In genomic region chr12:73353362-73353761, GRCm38 (mm10) we compare ENCODE assay signal across 9 mouse cellular contexts.
DNase-seq lines count a peak whose midpoint lies in the region; ATAC-seq and TF ChIP-seq lines count a peak whose summit lies in the region.
"Had no signal": no experiment of that assay in that cellular context is flagged by ENCODE, and none has a peak within 500 bp of the region (broad histone marks: within the 10 kb centered on the region; RNA-seq: fewer than 3 reads in every experiment).

No protein-coding gene starts in this region.

- WGBS in kidney, embryonic 14.5 days, result 90% methylated on average over 5 of the region's 5 CpGs
- 58% methylated on average over 5 of the region's 5 CpGs for WGBS in embryonic facial prominence, embryonic 14.5 days
- 40% methylated on average over 5 of the region's 5 CpGs for WGBS in heart, postnatal 0 days

- no peak for TF ChIP-seq CTCF in heart, postnatal 0 days (IDR thresholded peaks at IDR 0.05; ENCODE audit: low read depth)

- H3K9ac ChIP-seq in kidney, embryonic 14.5 days (ENCODE audit: low read depth, low read length), result no peak overlapping the region
- no peak overlapping the region for H3K9ac ChIP-seq in embryonic facial prominence, embryonic 14.5 days (ENCODE audit: low read depth, low read length)
- H3K9ac ChIP-seq in heart, postnatal 0 days (replicated peaks; ENCODE audit: low read depth, low read length), result no peak overlapping the region
- H3K9ac ChIP-seq: liver, embryonic 12.5 days had no signal

- H3K27ac ChIP-seq in kidney, embryonic 14.5 days (ENCODE audit: low read depth, low read length), result no peak overlapping the region
- no peak overlapping the region for H3K27ac ChIP-seq in embryonic facial prominence, embryonic 14.5 days (replicated peaks; ENCODE audit: low read depth, low read length)
- 0 out of 2 replicates have a peak overlapping the region, but pooled peaks have one; percentile 13 for H3K27ac ChIP-seq in heart, postnatal 0 days (ENCODE audit: low read depth)
- H3K27ac ChIP-seq: liver, embryonic 12.5 days had no signal

- H3K4me2 ChIP-seq in kidney, embryonic 14.5 days (replicated peaks; ENCODE audit: low read depth, low read length), result no peak overlapping the region
- H3K4me2 ChIP-seq in embryonic facial prominence, embryonic 14.5 days (ENCODE audit: low read depth, low read length), result no peak overlapping the region
- H3K4me2 ChIP-seq in heart, postnatal 0 days (ENCODE audit: low read depth, low read length), result no peak overlapping the region
- H3K4me2 ChIP-seq: liver, embryonic 12.5 days had no signal

- no peak overlapping the region for H3K4me3 ChIP-seq in kidney, embryonic 14.5 days (ENCODE audit: low read length)
- H3K4me3 ChIP-seq in embryonic facial prominence, embryonic 14.5 days (ENCODE audit: low read depth, low read length), result no peak overlapping the region
- H3K4me3 ChIP-seq in heart, postnatal 0 days (ENCODE audit: low read depth, low read length), result no peak overlapping the region
- H3K4me3 ChIP-seq: liver, embryonic 12.5 days; myocyte had no signal

- TF ChIP-seq EP300 in heart, postnatal 0 days (IDR thresholded peaks at IDR 0.05; ENCODE audit: low read depth), result no peak

- no peak for ATAC-seq in kidney, embryonic 14.5 days (ENCODE audit: low FRiP score, low TSS enrichment)
- peak; percentile 44; the same call in 1 of the 2 replicates for ATAC-seq in embryonic facial prominence, embryonic 14.5 days (ENCODE audit: low read depth)
- ATAC-seq in heart, postnatal 0 days (ENCODE audit: insufficient read depth, low read depth), result peak; percentile 90
- ATAC-seq in megakaryocyte-erythroid progenitor cell, adult 5-6 weeks (replicated peaks; ENCODE audit: low FRiP score, low TSS enrichment, poor library complexity, severe bottlenecking), result no peak
- ATAC-seq: liver, embryonic 12.5 days had no signal

- H3K9me3 ChIP-seq in kidney, embryonic 14.5 days (ENCODE audit: control insufficient read depth, low read length), result no peaks in the 10 kb centered on the region
- H3K9me3 ChIP-seq in embryonic facial prominence, embryonic 14.5 days (ENCODE audit: control insufficient read depth, low read length), result no peaks in the 10 kb centered on the region
- no peaks in the 10 kb centered on the region for H3K9me3 ChIP-seq in heart, postnatal 0 days (replicated peaks; ENCODE audit: control insufficient read depth, low read length)
- H3K9me3 ChIP-seq: liver, embryonic 12.5 days had no signal

- H3K36me3 ChIP-seq in kidney, embryonic 14.5 days (ENCODE audit: control insufficient read depth, insufficient read depth, low read length), result no peaks in the 10 kb centered on the region; the same call in 1 of the 2 replicates
- 0 out of 2 replicates have a peak, but pooled peaks cover 2% of the 10 kb centered on the region for H3K36me3 ChIP-seq in embryonic facial prominence, embryonic 14.5 days (ENCODE audit: control insufficient read depth, insufficient read depth, low read length)
- no peaks in the 10 kb centered on the region for H3K36me3 ChIP-seq in heart, postnatal 0 days (replicated peaks; ENCODE audit: control insufficient read depth, insufficient read depth, low read length)
- H3K36me3 ChIP-seq: liver, embryonic 12.5 days had no signal

- H3K4me1 ChIP-seq in kidney, embryonic 14.5 days (ENCODE audit: control insufficient read depth, insufficient read depth, low read length), result peaks cover 9% of the 10 kb centered on the region; the same call in 1 of the 2 replicates
- H3K4me1 ChIP-seq in embryonic facial prominence, embryonic 14.5 days (ENCODE audit: control insufficient read depth, insufficient read depth, low read length), result peaks cover 25% of the 10 kb centered on the region
- peaks cover 20% of the 10 kb centered on the region for H3K4me1 ChIP-seq in heart, postnatal 0 days (ENCODE audit: control insufficient read depth, insufficient read depth)
- H3K4me1 ChIP-seq: liver, embryonic 12.5 days had no signal

- no peaks in the 10 kb centered on the region for H3K27me3 ChIP-seq in kidney, embryonic 14.5 days (ENCODE audit: control insufficient read depth, insufficient read depth, low read length)
- no peaks in the 10 kb centered on the region for H3K27me3 ChIP-seq in embryonic facial prominence, embryonic 14.5 days (replicated peaks; ENCODE audit: control insufficient read depth, insufficient read depth, low read length)
- no peaks in the 10 kb centered on the region for H3K27me3 ChIP-seq in heart, postnatal 0 days (ENCODE audit: control insufficient read depth, insufficient read depth, low read length)
- H3K27me3 ChIP-seq: liver, embryonic 12.5 days had no signal

- peak; percentile 60 for DNase-seq in kidney, adult 18-20 months
- peak; percentile 90 for DNase-seq in adipocyte (ENCODE audit: low spot score)
- peak; percentile 77 for DNase-seq in embryonic facial prominence, embryonic 14.5 days (ENCODE audit: low spot score)
- DNase-seq in heart, postnatal 0 days (ENCODE audit: low spot score), result peak; percentile 82
- no peak for DNase-seq in T-cell, adult 2 months (ENCODE audit: low spot score)

Comparison
In these comparisons a context has a peak if more than half of its experiments do, and no peak if none do; other contexts are left out.
1. ATAC-seq: peak in embryonic facial prominence, embryonic 14.5 days (single experiment) and heart, postnatal 0 days (single experiment); none in kidney, embryonic 14.5 days (single experiment) and megakaryocyte-erythroid progenitor cell, adult 5-6 weeks (single experiment).